Mouse (Mus musculus) c-Kit-positive CD71-negative TER-119-negative erythroid progenitor cells, embryonic 14.5 days (primary cell): ENCODE results near the gene Mmp17.
A peak's percentile ranks its signal among the peaks of the same experiment; 100 is the strongest.

Experiments used
- DNase-seq: peaks from one replicate; pipeline ENCODE4 v3.0.0-alpha.2; 2013; ENCODE audit warnings: low read depth

Gene Mmp17

GRCm38 (mm10) chr5:129583761-129584582, at the start of gene Mmp17:
Gene Mmp17, plus strand, starts transcription at chr5:129584169.
- peak; percentile 73 for DNase-seq

DNA sequence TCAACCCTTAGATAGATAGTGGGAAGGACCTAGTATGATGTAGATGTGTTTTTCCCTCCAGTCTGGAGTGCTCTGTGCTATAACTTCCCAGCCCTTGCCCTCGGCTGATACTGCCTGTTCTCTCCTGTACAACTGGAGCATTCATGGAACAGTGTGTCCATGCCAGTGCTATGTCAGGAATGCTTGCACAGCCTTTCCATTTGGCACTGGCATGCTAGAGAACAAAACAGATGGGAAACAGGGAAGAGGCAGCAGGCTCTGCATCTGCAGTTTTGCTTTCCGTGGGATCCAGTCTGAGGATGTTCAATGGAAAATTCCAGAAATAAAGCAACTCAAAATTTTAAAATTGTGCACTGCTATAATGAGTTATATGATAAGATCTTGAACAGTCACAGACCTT, 49.5 kb upstream of the Mmp17 start:
- DNase-seq = no peak

- no peak for DNase-seq
These were observed 48.9 kb upstream of the Mmp17 start for GRCm38 (mm10) chr5:129535021-129535420.

DNA sequence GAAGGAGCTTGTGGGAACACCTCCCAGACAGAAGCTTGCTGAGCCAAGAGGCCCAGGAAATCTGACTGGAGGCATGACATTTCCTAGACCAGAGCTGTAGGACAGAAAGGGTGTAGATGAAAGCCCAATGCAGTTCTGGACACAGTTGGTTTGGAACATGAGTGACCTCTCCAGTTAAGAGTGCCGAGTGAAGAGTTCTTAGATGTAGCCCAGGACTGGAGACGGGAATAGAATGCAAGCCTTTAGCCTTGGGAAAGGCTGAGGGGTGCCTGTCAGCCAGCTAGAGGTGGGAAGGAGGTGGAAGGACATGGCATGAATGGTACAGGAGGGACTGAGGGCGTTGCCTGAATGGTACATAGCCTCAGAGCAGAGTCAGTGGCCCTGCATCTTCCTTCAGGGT, 48.5 kb upstream of the Mmp17 start:
- DNase-seq = no peak

DNA sequence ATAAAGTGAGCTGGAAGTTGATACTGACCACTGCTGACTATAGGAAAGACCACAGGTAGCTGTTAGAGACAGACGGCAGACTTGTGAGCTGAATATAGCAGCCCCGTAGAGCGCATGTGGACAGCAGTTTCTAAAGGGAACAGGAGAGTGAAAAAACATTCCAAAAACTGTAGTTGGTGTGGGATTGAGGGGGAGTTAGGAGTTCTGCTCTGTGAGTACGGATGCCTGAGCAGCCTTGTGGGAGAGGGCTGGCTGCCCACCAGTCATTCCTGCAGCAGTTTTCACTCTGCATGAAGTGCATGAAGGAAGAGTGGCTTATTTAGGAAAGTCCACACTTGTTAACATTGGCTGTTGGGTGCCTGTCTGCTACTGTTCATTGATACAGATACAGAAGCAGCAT, 45.1 kb upstream of the Mmp17 start:
- no peak for DNase-seq

- no peak for DNase-seq
These were observed 41.7 kb upstream of the Mmp17 start for GRCm38 (mm10) chr5:129542236-129542635.

DNA sequence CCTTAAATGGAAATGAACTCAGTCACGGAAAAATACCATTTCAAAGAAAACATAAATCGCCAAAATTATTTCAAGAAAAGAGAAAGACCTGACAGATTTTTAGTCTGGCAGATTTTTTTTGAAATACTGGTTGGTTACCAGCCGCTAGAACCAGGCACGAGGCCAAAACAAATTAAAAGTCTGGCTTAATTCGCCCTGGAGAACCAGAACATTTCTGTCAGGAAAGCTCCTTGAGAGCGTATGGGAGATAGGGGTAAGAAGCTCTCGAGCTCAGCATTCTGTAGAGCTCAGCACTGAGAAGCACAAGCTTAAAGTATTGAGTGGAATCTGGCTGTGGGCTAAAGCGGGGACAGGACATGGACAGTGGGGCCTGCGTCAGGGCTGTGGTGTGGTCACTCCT, 38.2 kb upstream of the Mmp17 start:
- no peak for DNase-seq

DNA sequence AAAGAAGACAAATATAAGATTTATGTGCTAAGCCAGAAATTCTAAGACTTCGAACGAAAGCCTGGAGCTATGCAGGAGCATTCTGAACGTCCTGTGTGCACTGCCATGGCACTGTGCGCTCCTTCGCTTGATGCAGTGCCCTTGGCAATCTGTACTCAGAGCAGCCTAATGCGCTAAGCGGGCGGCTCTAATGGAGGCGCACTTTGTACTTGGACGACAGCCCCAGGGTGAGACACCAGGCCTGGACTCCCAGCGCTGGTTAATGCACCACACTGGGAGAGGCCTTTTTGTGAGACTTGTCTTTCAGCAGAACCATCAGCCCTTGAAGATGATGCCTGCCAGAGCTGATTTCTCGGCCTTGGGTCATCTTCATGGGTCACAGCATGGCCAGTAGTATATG, 34.3 kb upstream of the Mmp17 start:
- DNase-seq = no peak

- DNase-seq = no peak
These were observed 33.2 kb upstream of the Mmp17 start for GRCm38 (mm10) chr5:129550790-129551189.

DNA sequence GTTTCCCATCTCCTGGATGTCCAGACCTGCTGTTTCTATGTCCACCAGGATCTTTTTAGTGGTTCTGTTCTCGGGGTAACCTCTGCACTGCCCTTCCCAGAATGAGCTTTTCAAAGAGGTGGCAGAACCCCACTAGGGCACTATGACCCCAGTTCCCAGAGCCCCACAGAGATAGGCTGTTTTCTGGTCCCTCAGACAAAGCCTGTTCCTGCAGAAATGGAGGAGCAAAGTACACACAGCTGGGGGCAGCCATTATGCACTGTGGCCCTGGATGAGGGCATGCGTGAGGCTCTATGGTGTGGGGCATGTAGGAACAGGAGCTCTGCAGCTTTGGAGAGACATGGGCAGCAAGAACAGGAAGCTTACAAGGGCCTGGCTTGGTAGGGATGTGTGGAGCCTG, 32.0 kb upstream of the Mmp17 start:
- no peak for DNase-seq

DNA sequence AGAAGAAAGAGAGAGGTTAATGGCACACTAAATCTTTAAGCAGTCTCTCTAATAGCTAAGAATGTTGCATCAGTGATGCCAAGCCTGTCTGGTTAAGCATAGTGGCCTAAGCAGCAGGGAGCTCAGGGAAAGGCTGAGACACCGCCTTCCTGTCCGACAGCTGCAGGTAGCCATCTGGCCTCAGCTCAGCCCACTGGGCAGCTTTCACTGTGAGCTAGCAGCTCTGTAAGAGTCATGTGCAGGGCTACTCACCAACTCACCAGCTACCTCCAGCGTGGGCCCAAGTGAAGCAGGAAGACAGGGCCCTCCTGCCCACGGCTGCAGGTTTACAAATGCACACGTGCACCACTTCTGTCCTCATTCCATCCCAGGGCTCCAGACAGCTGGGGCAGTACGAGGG, 30.3 kb upstream of the Mmp17 start:
- DNase-seq = no peak

GRCm38 (mm10) chr5:129558591-129558990, 25.4 kb upstream of the Mmp17 start:
- no peak for DNase-seq

DNA sequence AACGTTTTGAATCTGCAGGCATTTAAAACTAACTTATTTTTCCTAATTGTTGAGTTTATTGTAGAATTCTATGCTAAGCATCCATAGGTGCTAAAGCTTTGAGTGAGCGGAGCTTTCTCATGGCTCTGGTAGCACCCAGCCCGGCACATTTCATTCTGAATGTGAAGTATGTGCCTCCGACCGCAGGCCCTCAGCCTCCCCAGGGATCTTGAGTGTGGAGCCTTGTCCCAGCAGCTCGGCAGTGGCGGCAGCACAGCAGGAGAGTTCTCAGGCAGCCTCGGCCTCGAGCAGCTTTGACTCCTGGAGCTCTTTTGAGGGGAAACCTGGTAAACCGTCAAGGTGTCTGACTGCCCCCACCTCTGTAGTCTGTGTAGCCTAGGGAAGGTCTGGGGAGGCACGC, 24.7 kb upstream of the Mmp17 start:
- DNase-seq = no peak

GRCm38 (mm10) chr5:129562342-129562741, 21.6 kb upstream of the Mmp17 start:
- no peak for DNase-seq

- DNase-seq = no peak
These were observed 15.4 kb upstream of the Mmp17 start for GRCm38 (mm10) chr5:129568596-129568995.

DNA sequence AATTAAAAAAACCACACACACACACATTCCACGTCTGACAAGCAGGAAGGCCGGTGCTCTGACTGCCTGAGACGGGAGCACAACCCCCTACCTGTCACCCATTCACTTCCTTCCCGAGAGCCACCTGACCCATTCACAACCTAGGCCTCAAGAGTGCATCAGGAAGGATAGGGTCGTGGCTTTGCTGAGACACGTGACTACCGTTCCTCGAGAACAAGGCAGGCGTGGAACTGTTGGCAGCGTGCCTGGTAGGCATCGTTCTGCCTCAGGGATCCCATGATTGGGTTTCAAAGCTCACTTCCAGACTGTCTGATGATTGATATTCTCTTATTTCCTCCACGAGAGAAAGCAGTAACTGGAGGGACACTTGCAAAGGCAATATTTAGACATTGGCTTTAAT, 5.8 kb upstream of the Mmp17 start:
- no peak for DNase-seq

DNA sequence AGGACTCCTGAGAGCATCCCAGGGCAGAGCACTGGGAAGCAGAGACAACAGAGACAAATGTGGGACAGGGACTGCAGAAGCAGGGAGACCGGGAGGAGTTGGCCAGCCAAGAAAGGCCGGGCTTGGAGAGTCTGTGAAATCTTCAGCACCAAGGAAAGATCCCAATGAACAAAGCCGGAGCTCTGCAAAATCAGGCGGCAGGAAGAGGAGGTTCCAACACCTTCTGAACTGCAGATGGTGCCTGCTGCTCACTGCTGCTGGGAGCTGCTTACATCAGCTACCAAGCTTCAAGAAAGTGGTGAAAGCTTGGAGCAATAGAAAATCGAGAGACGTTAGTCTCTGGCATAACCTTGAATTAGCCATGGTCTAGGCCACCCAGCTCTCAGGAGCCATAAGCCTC, 3.9 kb upstream of the Mmp17 start:
- no peak for DNase-seq

DNA sequence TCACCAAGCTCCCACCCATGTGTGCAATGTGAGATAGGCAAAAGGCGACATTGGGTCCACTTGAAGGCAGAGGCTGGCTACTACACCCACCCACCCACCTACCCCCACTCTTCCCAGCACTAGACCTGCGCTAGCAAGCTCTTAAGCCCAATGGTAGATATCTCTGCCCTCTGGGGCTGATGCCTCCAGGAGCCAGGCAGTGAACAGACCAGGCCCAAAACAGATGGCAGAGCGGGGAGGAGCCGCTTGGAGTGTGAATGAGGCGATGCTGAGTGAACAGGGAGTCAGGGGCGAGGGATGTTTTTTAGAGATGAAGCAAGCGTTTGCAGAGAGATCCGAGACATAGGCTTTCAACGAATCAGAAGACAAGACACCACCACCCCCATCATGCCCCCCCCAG, 3.4 kb upstream of the Mmp17 start:
- no peak for DNase-seq

DNA sequence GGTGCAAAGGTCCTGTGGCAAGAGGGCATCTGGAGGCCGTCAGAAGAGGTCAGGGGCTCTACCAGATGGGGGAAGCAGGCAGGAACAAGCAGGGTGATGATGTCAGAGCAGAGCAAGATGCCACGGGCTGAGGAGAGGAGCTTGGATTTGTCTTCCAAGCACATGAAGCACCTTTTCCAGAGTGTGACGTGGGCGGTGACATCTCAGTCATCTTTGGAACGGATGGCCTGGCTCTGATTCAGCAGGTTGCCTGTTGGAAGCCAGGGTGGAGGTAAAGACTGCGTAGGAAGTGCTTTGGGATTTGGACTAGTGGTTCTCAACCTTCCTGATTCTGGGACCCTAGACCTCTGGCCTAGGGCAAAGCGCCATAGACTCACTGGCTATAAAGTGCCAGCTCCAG, 3.0 kb upstream of the Mmp17 start:
- DNase-seq = no peak

GRCm38 (mm10) chr5:129583331-129583730, 638 bp upstream of the Mmp17 start:
- no peak for DNase-seq

GRCm38 (mm10) chr5:129584583-129585541, 893 bp downstream of the Mmp17 start:
- no peak for DNase-seq

GRCm38 (mm10) chr5:129586016-129586415, 2.0 kb downstream of the Mmp17 start:
- DNase-seq = peak; percentile 84

DNA sequence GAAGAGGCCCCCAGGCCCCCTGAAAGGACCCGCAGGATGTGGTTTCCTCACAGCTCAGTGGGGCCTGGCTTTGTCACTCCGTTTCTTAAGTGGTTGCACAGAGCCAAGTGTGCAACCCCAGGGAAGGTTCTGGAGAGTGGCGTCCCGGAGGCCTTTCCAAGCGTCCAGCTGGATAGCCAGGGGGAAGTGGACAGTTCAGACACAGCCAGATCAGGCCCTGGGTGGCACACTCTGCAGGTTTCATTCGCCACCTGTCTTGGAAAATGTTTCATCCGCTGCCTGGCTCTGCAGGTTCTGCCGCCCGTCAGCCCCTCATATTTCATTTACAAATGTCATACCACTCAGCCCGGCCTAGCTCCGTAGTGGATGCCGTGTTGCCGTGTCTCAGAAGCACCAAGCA, 2.5 kb downstream of the Mmp17 start:
- DNase-seq = no peak
